Mouse (Mus musculus) midbrain, embryonic 13.5 days (tissue): ENCODE measurements around the gene Mpnd. TPM values are rescaled to one million over a fixed set of nuclear protein-coding genes. Genes with fewer than 3 reads are reported as not detected.

ENCODE experiments used
- ATAC-seq: fragments of 200-750 bp; cut with Nextera tagmentation; 2 replicates; pipeline ENCODE4 v1.8.0; 2017; ENCODE audit warnings: mild to moderate bottlenecking, moderate TSS enrichment, moderate library complexity
- H3K27ac ChIP-seq: fragments of 300-500 bp; sonication (generic); 2 replicates; pipeline ENCODE4 v1.5.1; 2015; ENCODE audit warnings: inconsistent platforms, mild to moderate bottlenecking, moderate library complexity
- H3K27me3 ChIP-seq: fragments of 300-500 bp; sonication (generic); 2 replicates; pipeline ENCODE4 v1.6.1; 2015; ENCODE audit warnings: mild to moderate bottlenecking, inconsistent platforms
- H3K36me3 ChIP-seq: fragments of 300-500 bp; sonication (generic); 2 replicates; pipeline ENCODE4 v1.6.1; 2015; ENCODE audit warnings: mild to moderate bottlenecking, inconsistent platforms
- H3K4me1 ChIP-seq: fragments of 300-500 bp; sonication (generic); replicated peaks from 2 replicates; pipeline ENCODE4 v1.6.1; 2015; ENCODE audit warnings: inconsistent platforms
- H3K4me2 ChIP-seq: fragments of 300-500 bp; sonication (generic); replicated peaks from 2 replicates; pipeline ENCODE4 v1.6.1; 2015; ENCODE audit warnings: moderate library complexity, mild to moderate bottlenecking, inconsistent platforms
- H3K4me3 ChIP-seq: fragments of 300-500 bp; sonication (generic); replicated peaks from 2 replicates; pipeline ENCODE4 v1.5.1; 2015; ENCODE audit warnings: mild to moderate bottlenecking, inconsistent platforms
- H3K9ac ChIP-seq: fragments of 300-500 bp; sonication (generic); replicated peaks from 2 replicates; pipeline ENCODE4 v1.6.1; 2015; ENCODE audit warnings: mild to moderate bottlenecking, inconsistent platforms
- H3K9me3 ChIP-seq: fragments of 300-500 bp; sonication (generic); 2 replicates; pipeline ENCODE4 v1.6.1; 2016; ENCODE audit warnings: mild to moderate bottlenecking, inconsistent platforms
- WGBS: fragments of 180-500 bp; shearing (Covaris S2); methylation state at CpG from one replicate; pipeline ENCODE4 v1.1.7; 2015; 5-methylcytosine and 5-hydroxymethylcytosine counted together
- polyA plus RNA-seq: library from polyadenylated mRNA; unstranded; fragments of >200 nt; fragmentation: Nextera tagmentation; extraction: Ambion mirVana; gene quantifications from 2 replicates; pipeline ENCODE4 v1.2.1, GENCODE M21; 2015

Mpnd gene
- polyA plus RNA-seq, 1 experiment from 2014 or later, result 182 TPM

GRCm38 (mm10) chr17:56024476-56024875, 19.0 kb downstream of the Mpnd start:
- no peak overlapping the region for H3K4me3 ChIP-seq
- no peaks in the 10 kb centered on the region for H3K9me3 ChIP-seq
- H3K27me3 ChIP-seq, result no peaks in the 10 kb centered on the region
- H3K27ac ChIP-seq, result 0 out of 2 replicates have a peak overlapping the region, but pooled peaks have one; percentile 25
- peaks cover 34% of the 10 kb centered on the region for H3K4me1 ChIP-seq
- no peak overlapping the region for H3K9ac ChIP-seq
- WGBS, result 90% methylated on average over 2 of the region's 2 CpGs
- H3K36me3 ChIP-seq, result peaks cover 35% of the 10 kb centered on the region
- ATAC-seq, result no peak
- H3K4me2 ChIP-seq, result no peak overlapping the region

- H3K4me2 ChIP-seq, result no peak overlapping the region
- 87% methylated on average over 5 of the region's 5 CpGs for WGBS
- no peaks in the 10 kb centered on the region for H3K27me3 ChIP-seq
- no peak for ATAC-seq
- peaks cover 35% of the 10 kb centered on the region for H3K36me3 ChIP-seq
- peaks cover 34% of the 10 kb centered on the region for H3K4me1 ChIP-seq
- H3K9me3 ChIP-seq, result no peaks in the 10 kb centered on the region
- H3K27ac ChIP-seq, result no peak overlapping the region
- H3K4me3 ChIP-seq, result no peak overlapping the region
- H3K9ac ChIP-seq, result no peak overlapping the region
Observed at GRCm38 (mm10) chr17:56024931-56025330, 19.4 kb downstream of the Mpnd start.

- no peak overlapping the region for H3K4me2 ChIP-seq
Observed at GRCm38 (mm10) chr17:56026303-56026702, 20.8 kb downstream of the Mpnd start.

GRCm38 (mm10) chr17:56026881-56027280, 21.4 kb downstream of the Mpnd start:
- H3K9ac ChIP-seq, result no peak overlapping the region
- ATAC-seq, result no peak
- peaks cover 24% of the 10 kb centered on the region for H3K4me1 ChIP-seq
- no peak overlapping the region for H3K27ac ChIP-seq
- H3K9me3 ChIP-seq, result no peaks in the 10 kb centered on the region
- WGBS, result 80% methylated on average over 1 of the region's 1 CpGs
- no peak overlapping the region for H3K4me3 ChIP-seq
- H3K36me3 ChIP-seq, result peaks cover 42% of the 10 kb centered on the region
- H3K27me3 ChIP-seq, result no peaks in the 10 kb centered on the region
- H3K4me2 ChIP-seq, result no peak overlapping the region

More at GRCm38 (mm10) chr17:56026303-56026702, 20.8 kb downstream of the Mpnd start:
- H3K9ac ChIP-seq, result no peak overlapping the region
- ATAC-seq, result no peak
- no peaks in the 10 kb centered on the region for H3K9me3 ChIP-seq
- H3K27ac ChIP-seq, result no peak overlapping the region
- 87% methylated on average over 1 of the region's 1 CpGs for WGBS
- H3K4me3 ChIP-seq, result no peak overlapping the region
- H3K36me3 ChIP-seq, result peaks cover 42% of the 10 kb centered on the region
- peaks cover 28% of the 10 kb centered on the region for H3K4me1 ChIP-seq
- H3K27me3 ChIP-seq, result no peaks in the 10 kb centered on the region

- Histone ChIP-seq H3K36me3 (peaks cover 49% of the 10 kb centered on the region), H3K4me3 (no peak overlapping the region), H3K4me1 (peaks cover 22% of the 10 kb centered on the region), H3K27ac (no peak overlapping the region), H3K9me3 (no peaks in the 10 kb centered on the region), H3K9ac (no peak overlapping the region), H3K27me3 (no peaks in the 10 kb centered on the region), H3K4me2 (no peak overlapping the region)
- 92% methylated on average over 5 of the region's 5 CpGs for WGBS
- ATAC-seq, result no peak
Observed at GRCm38 (mm10) chr17:56027801-56028441, 22.4 kb downstream of the Mpnd start.

- no peaks in the 10 kb centered on the region for H3K9me3 ChIP-seq
- no peak for ATAC-seq
- no peak overlapping the region for H3K27ac ChIP-seq
- H3K27me3 ChIP-seq, result no peaks in the 10 kb centered on the region
- H3K4me2 ChIP-seq, result no peak overlapping the region
- 95% methylated on average over 9 of the region's 9 CpGs for WGBS
- no peak overlapping the region for H3K4me3 ChIP-seq
- peaks cover 40% of the 10 kb centered on the region for H3K4me1 ChIP-seq
- peaks cover 58% of the 10 kb centered on the region for H3K36me3 ChIP-seq
- H3K9ac ChIP-seq, result no peak overlapping the region
Observed at GRCm38 (mm10) chr17:56030238-56030870, 24.8 kb downstream of the Mpnd start.

- ATAC-seq, result no peak
- Histone ChIP-seq H3K27ac (no peak overlapping the region), H3K4me2 (no peak overlapping the region), H3K4me3 (no peak overlapping the region), H3K9ac (no peak overlapping the region), H3K4me1 (peaks cover 45% of the 10 kb centered on the region), H3K27me3 (no peaks in the 10 kb centered on the region), H3K9me3 (no peaks in the 10 kb centered on the region), H3K36me3 (peaks cover 57% of the 10 kb centered on the region)
- WGBS, result 77% methylated on average over 5 of the region's 5 CpGs
Observed at GRCm38 (mm10) chr17:56030919-56031318, 25.4 kb downstream of the Mpnd start.

GRCm38 (mm10) chr17:56031431-56031830, 25.9 kb downstream of the Mpnd start:
- no peak overlapping the region for H3K4me2 ChIP-seq
- no peaks in the 10 kb centered on the region for H3K9me3 ChIP-seq
- peaks cover 47% of the 10 kb centered on the region for H3K4me1 ChIP-seq
- H3K36me3 ChIP-seq, result peaks cover 57% of the 10 kb centered on the region
- H3K27me3 ChIP-seq, result no peaks in the 10 kb centered on the region
- no peak for ATAC-seq
- WGBS, result 91% methylated on average over 7 of the region's 7 CpGs
- no peak overlapping the region for H3K4me3 ChIP-seq
- no peak overlapping the region for H3K9ac ChIP-seq
- H3K27ac ChIP-seq, result no peak overlapping the region

GRCm38 (mm10) chr17:56032127-56032733, 26.7 kb downstream of the Mpnd start:
- ATAC-seq, result no peak
- Histone ChIP-seq H3K9ac (no peak overlapping the region), H3K4me2 (no peak overlapping the region), H3K4me1 (peaks cover 49% of the 10 kb centered on the region), H3K4me3 (no peak overlapping the region), H3K27me3 (no peaks in the 10 kb centered on the region), H3K36me3 (peaks cover 53% of the 10 kb centered on the region), H3K27ac (no peak overlapping the region), H3K9me3 (no peaks in the 10 kb centered on the region)
- 73% methylated on average over 6 of the region's 6 CpGs for WGBS

- WGBS, result 80% methylated on average over 7 of the region's 7 CpGs
- H3K27me3 ChIP-seq, result no peaks in the 10 kb centered on the region
- H3K27ac ChIP-seq, result no peak overlapping the region
- peaks cover 53% of the 10 kb centered on the region for H3K36me3 ChIP-seq
- H3K4me2 ChIP-seq, result no peak overlapping the region
- H3K9ac ChIP-seq, result no peak overlapping the region
- no peaks in the 10 kb centered on the region for H3K9me3 ChIP-seq
- H3K4me1 ChIP-seq, result peaks cover 49% of the 10 kb centered on the region
- H3K4me3 ChIP-seq, result no peak overlapping the region
- no peak for ATAC-seq
Observed at GRCm38 (mm10) chr17:56032831-56033230, 27.3 kb downstream of the Mpnd start.

- peaks cover 49% of the 10 kb centered on the region for H3K4me1 ChIP-seq
- peaks cover 44% of the 10 kb centered on the region for H3K36me3 ChIP-seq
- ATAC-seq, result no peak
- H3K4me2 ChIP-seq, result no peak overlapping the region
- H3K27me3 ChIP-seq, result no peaks in the 10 kb centered on the region
- H3K4me3 ChIP-seq, result no peak overlapping the region
- no peaks in the 10 kb centered on the region for H3K9me3 ChIP-seq
- 92% methylated on average over 7 of the region's 7 CpGs for WGBS
- no peak overlapping the region for H3K27ac ChIP-seq
- H3K9ac ChIP-seq, result peak overlapping the region; percentile 90; the same call in 1 of the 2 replicates
Observed at GRCm38 (mm10) chr17:56034040-56034725, 28.7 kb downstream of the Mpnd start.

- Histone ChIP-seq H3K9me3 (no peaks in the 10 kb centered on the region), H3K4me1 (peaks cover 49% of the 10 kb centered on the region), H3K4me3 (no peak overlapping the region; the same call in 1 of the 2 replicates), H3K27me3 (no peaks in the 10 kb centered on the region), H3K27ac (no peak overlapping the region), H3K4me2 (peak overlapping the region; percentile 68), H3K9ac (peak overlapping the region; percentile 90; the same call in 1 of the 2 replicates), H3K36me3 (peaks cover 39% of the 10 kb centered on the region)
- ATAC-seq, result no peak
- WGBS, result 95% methylated on average over 6 of the region's 6 CpGs
Observed at GRCm38 (mm10) chr17:56034726-56035100, 29.2 kb downstream of the Mpnd start.
